Mouse (Mus musculus): ENCODE measurements around the gene Tdo2. TPM values are rescaled to one million over a fixed set of nuclear protein-coding genes. Genes with fewer than 3 reads are reported as not detected.
A peak's percentile ranks its signal among the peaks of the same experiment; 100 is the strongest.

Tdo2 gene
- polyA plus RNA-seq, 1 experiment = 0.04 TPM

DNA sequence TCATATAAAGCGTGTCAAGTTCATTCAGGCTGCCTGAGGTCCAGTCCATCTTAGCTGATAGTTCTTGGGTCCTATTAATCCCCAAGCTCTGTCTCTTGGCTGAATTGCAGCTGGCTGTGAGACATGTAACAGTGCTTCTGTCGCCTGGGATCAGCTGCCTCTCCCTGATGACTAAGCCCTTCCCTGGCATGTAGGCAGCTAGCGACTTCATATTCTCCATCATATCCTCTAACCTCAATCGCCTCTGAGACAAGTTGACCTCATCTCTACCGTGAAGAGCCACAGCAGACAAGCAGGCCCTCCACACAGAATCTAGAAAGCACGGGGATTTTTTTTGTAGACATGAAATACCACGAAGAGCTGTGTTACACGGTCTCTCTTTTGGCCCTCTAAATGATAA is 57.8 kb downstream of the Tdo2 start:
- no peak for DNase-seq (ENCODE audit: low read depth)
- TF ChIP-seq POLR2A (IDR thresholded peaks at IDR 0.05; ENCODE audit: borderline replicate concordance, extremely low read depth, insufficient read depth, insufficient read length, poor library complexity, severe bottlenecking) (no peak), CTCF (IDR thresholded peaks at IDR 0.05; ENCODE audit: borderline replicate concordance, extremely low read depth, insufficient read depth, insufficient read length) (no peak)

DNA sequence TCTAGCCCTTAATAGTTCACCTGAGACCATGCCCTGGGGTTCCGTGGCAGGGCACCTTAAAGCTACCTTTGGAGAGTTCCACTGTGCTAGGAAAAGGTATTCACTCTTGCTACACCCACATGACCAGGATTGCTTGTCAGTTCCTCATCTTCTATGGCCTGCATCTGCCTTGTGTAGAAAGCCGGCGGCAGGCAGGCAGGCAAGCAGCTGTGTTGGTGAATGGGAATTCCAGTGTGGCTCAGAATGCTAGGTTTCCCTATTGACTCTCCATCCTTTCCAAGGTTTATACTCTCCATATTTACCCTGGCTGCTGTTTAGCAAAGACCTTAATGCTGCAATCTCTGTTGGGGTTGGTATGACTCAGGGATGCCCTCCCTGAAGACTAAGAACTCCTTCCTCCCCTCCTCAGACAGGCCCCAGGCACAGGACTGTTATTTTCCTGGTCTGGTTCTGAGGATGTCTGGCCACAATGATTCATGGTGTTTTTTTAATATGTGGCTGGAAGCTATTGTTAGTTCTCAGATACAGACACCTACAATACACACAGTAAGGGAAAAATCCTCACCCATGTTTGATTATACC is 58.6 kb downstream of the Tdo2 start:
- no peak for DNase-seq (ENCODE audit: low read depth)

DNA sequence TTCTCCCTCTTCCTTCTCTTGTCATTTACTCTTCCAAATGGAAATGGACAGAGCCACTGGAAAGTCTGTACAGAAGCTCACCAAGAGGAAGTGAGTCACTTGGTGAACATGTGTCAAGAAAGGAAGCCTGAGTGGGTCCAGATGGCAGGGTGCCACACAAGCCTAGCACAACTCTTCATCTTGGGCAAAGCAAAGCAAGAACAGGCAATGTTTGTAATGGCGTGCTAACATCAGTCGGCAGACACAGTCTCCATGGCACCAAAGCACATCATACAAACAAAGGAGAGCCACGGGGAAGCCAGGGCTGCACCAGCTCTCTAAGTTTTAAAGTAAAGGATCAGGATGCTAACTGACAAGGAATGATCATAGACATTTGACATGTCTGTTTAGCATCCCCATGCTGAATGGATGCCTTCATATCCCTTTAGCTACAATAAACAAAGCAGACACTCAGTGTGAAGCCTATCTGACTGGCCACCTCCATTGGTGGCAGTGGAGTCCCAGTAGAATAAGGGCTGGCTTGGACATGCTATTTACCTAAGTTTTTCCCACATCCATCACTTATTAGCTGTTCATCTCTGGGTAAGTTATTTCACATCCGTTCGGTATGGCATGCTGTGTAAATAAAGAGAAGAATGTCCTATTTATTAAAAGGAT is 59.8 kb downstream of the Tdo2 start:
- peak; percentile 47 for DNase-seq (ENCODE audit: low read depth)

More for the DNA sequence above, 58.6 kb downstream of the Tdo2 start:
- TF ChIP-seq CTCF (IDR thresholded peaks at IDR 0.05; ENCODE audit: borderline replicate concordance, extremely low read depth, insufficient read depth, insufficient read length) (no peak), POLR2A (IDR thresholded peaks at IDR 0.05; ENCODE audit: borderline replicate concordance, extremely low read depth, insufficient read depth, insufficient read length, poor library complexity, severe bottlenecking) (no peak)

DNA sequence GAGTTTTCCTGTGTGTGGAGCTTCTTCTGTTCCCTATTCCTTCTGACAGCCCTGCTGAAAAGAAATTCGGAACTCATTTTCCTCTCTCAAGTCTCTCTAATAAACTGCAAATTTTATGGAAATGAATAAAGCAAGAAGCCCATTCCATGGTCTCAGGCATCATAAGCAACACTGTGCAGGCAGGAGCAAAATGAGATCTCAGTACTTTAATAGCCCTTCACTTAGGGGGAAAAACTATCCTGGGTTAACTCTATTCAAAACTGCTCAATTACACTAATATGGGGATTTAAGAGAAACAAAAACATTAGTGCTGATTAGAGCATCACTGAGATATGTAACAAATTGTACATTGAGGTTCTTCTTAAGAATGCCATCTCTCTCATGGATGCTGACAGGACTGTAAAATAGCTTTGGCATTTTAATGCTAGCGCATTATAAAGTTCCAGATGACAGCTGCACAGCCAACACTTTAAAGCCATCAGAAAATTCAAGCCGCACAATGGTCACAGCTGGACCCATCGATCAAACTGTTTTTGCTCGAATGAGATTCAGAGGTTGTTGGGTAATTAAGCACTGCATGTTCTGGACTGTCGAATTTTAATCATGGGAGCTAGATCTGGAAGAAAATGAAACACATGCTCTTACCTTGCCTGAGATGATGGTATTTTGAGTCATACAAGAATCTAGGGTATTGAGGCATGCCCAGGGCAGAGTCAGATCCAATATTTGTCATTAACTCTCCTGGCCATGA is 65.5 kb downstream of the Tdo2 start:
- DNase-seq (ENCODE audit: low read depth) = peak; percentile 90

More for the DNA sequence above, 59.8 kb downstream of the Tdo2 start:
- no peak for TF ChIP-seq POLR2A (IDR thresholded peaks at IDR 0.05; ENCODE audit: borderline replicate concordance, extremely low read depth, insufficient read depth, insufficient read length, poor library complexity, severe bottlenecking)
- TF ChIP-seq CTCF (IDR thresholded peaks at IDR 0.05; ENCODE audit: borderline replicate concordance, extremely low read depth, insufficient read depth, insufficient read length) = no peak

More for the DNA sequence above, 65.5 kb downstream of the Tdo2 start:
- TF ChIP-seq POLR2A (IDR thresholded peaks at IDR 0.05; ENCODE audit: borderline replicate concordance, extremely low read depth, insufficient read depth, insufficient read length, poor library complexity, severe bottlenecking) (no peak), CTCF (IDR thresholded peaks at IDR 0.05; ENCODE audit: borderline replicate concordance, extremely low read depth, insufficient read depth, insufficient read length) (no peak)

Other genes with a start within 250 kb of the Tdo2 start
- 4.1 and 4.4 TPM in 2 replicates for gene Ctso, start 43.6 kb downstream of the Tdo2 start, polyA plus RNA-seq (2012; rRNA removed)
- gene Asic5, start 6.1 kb upstream of the Tdo2 start, polyA plus RNA-seq (2012; rRNA removed) = 0.07 TPM in 1 of 2 replicates, not detected in the other
- gene Gucy1b1, start 98.5 kb upstream of the Tdo2 start, polyA plus RNA-seq (2012; rRNA removed) = 26.9 and 27.1 TPM in 2 replicates
- 14.0 and 16.5 TPM in 2 replicates for gene Gucy1a1, start 169.6 kb upstream of the Tdo2 start, polyA plus RNA-seq (2012; rRNA removed)

Measured in brain, embryonic 14.5 days (tissue).